Mouse (Mus musculus) embryo, embryonic 11.5 days (tissue): ENCODE measurements at regions not wholly inside any gene's neighbourhood (a gene's known extent, or its start where the extent isn't known, plus 50 kb on each side); places are given as distances from the start of the nearest gene placed in this dataset.

Experiments used
- DNase-seq: peaks from one replicate; pipeline ENCODE4 v3.0.0-alpha.2; 2012; ENCODE audit warnings: low read depth, low spot score

GRCm38 (mm10) chr11:57958233-57958632 is 50.6 kb upstream of the Larp1 start:
- no peak for DNase-seq

- no peak for DNase-seq
Measured at GRCm38 (mm10) chr11:57956909-57957308, 52.0 kb upstream of the Larp1 start.

- no peak for DNase-seq
Measured at GRCm38 (mm10) chr11:57956076-57956475, 52.8 kb upstream of the Larp1 start.

- no peak for DNase-seq
Measured at GRCm38 (mm10) chr11:57955476-57955875, 53.4 kb upstream of the Larp1 start.

GRCm38 (mm10) chr11:57954510-57955184 is 54.2 kb upstream of the Larp1 start:
- no peak for DNase-seq

- no peak for DNase-seq
Measured at GRCm38 (mm10) chr11:57953694-57954093, 55.2 kb upstream of the Larp1 start.

GRCm38 (mm10) chr11:57952619-57953018 is 56.2 kb upstream of the Larp1 start:
- no peak for DNase-seq

GRCm38 (mm10) chr11:57951541-57952326 is 57.1 kb upstream of the Larp1 start:
- DNase-seq = no peak

- DNase-seq = peak; percentile 62
Measured at GRCm38 (mm10) chr11:57950989-57951388, 57.9 kb upstream of the Larp1 start.

- DNase-seq = no peak
Measured at GRCm38 (mm10) chr11:57949067-57949466, 59.8 kb upstream of the Larp1 start.

GRCm38 (mm10) chr11:57947347-57947746 is 61.5 kb upstream of the Larp1 start:
- DNase-seq = no peak

GRCm38 (mm10) chr11:57934391-57934850 is 74.4 kb upstream of the Larp1 start:
- DNase-seq = peak; percentile 70

GRCm38 (mm10) chr11:57933065-57933464 is 75.8 kb upstream of the Larp1 start:
- no peak for DNase-seq

- no peak for DNase-seq
Measured at GRCm38 (mm10) chr11:57929506-57929905, 79.4 kb upstream of the Larp1 start.

GRCm38 (mm10) chr11:57920263-57920662 is 87.6 kb upstream of the Hand1 start:
- DNase-seq = no peak

GRCm38 (mm10) chr11:57918447-57919059 is 85.9 kb upstream of the Hand1 start:
- DNase-seq = no peak

GRCm38 (mm10) chr11:57917974-57918373 is 85.4 kb upstream of the Hand1 start:
- DNase-seq = no peak

GRCm38 (mm10) chr11:57916016-57916415 is 83.4 kb upstream of the Hand1 start:
- no peak for DNase-seq

GRCm38 (mm10) chr11:57913801-57914560 is 81.4 kb upstream of the Hand1 start:
- no peak for DNase-seq

GRCm38 (mm10) chr11:57913020-57913699 is 80.5 kb upstream of the Hand1 start:
- DNase-seq = no peak

- no peak for DNase-seq
Measured at GRCm38 (mm10) chr11:57911698-57912283, 79.2 kb upstream of the Hand1 start.
